Mouse (Mus musculus) layer of hippocampus, adult 9-10 months (tissue): ENCODE measurements around the gene Tmem53.
"Not testable (repeated sequence)": the region's sequence is repeated elsewhere in the genome, so short reads cannot be mapped to it uniquely, and the experiment has no call there.

ENCODE experiments used
- DNase-seq: peaks from one replicate; pipeline ENCODE4 v3.0.0; 2022; ENCODE audit warnings: low spot score

The Tmem53 gene

GRCm38 (mm10) chr4:117252351-117252750 is 600 bp downstream of the Tmem53 start:
- no peak for DNase-seq

DNA sequence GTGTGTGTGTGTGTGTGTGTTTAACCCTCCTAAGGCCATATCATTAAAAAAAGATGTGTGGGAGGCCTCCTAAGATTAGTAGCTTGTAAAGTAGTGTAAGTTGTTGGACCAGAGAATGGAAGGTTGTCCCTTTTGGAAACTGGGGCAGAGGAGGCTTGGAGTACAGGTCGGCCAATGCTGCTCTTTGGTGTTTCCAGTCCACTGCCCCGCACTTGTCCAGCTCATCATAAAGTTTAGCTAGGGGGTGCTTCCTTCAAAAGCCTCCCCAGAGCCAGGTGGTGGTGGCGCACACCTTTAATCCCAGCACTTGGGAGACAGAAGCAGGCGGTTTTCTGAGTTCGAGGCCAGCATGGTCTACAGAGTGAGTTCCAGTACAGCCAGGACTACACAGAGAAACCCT is 1.0 kb downstream of the Tmem53 start:
- no peak for DNase-seq

GRCm38 (mm10) chr4:117253218-117254016 is 1.7 kb downstream of the Tmem53 start:
- no peak for DNase-seq

DNA sequence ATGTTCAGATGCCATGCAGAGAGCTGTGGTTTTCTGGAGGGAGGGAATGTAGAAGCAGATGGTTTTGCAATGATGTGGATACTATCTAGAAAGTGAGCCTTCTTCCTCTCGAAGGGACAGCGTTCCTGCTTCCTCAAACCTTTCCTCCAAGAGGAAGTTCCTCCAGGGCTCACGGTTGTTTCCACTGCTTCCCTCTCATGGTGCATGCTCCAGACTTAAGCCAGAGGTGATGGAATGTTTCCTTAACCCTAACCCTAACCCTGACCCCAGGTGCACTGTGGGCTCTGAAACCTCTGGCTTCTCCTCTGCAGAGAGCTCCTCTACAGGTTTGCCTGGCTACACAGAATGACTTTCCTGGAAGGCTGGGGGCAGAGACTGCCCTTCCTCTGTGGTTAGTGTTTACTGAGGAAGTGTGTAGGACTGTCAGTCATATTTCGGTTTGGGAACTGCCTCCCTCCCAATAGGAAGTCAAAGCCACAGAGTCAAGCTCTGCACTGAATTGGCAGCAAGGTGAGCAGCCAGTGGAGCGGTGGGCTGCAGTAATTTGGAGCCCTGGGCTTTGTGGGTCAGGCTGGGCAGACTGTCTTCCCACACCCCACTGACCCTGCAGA is 2.4 kb downstream of the Tmem53 start:
- DNase-seq: no peak

- DNase-seq: no peak
Observed at GRCm38 (mm10) chr4:117254672-117255071, 2.9 kb downstream of the Tmem53 start.

- not testable (repeated sequence) for DNase-seq
Observed at GRCm38 (mm10) chr4:117259909-117260308, 8.2 kb downstream of the Tmem53 start.

GRCm38 (mm10) chr4:117261222-117261621 is 9.5 kb downstream of the Tmem53 start:
- no peak for DNase-seq

DNA sequence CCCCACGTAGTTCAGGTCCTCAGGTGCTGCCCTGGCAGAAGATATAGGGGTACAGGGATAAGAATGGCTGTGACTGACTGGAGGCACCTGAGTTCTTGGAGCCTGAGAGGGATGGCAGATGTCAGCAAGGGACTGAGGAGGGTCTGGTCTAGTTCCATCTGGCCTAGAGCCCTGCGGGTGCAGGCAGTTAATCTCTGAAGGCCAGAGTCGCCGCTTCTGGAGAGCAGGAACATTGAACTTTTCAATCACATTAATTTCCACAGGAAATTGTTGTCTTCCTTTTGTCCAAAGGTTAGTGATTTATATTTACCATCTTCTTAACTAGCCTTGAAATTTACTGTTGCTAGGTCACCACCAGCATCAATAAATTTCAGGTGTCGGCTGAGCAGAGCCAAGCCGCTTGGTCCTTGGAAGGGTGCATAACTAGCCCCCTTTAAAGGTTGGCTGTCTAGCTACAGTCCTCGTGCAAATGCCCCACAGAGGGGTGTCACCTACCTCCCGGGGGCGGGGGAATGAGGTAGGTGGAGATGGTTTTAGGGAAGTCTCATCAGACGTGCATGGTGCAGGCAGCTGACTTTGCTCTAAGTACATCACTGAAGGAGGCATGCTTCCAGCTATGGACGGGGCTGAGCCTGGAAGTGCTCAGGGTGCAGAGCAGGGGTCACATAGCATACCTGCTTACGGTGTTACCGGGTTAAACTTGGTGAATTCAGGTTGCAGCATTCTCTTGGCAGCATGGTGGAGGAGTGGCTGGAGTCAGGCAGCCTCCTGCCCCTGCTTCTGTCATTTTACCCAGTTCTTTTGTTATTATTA is 10.6 kb downstream of the Tmem53 start:
- DNase-seq: no peak

GRCm38 (mm10) chr4:117262987-117263386 is 11.2 kb downstream of the Tmem53 start:
- DNase-seq: no peak

DNA sequence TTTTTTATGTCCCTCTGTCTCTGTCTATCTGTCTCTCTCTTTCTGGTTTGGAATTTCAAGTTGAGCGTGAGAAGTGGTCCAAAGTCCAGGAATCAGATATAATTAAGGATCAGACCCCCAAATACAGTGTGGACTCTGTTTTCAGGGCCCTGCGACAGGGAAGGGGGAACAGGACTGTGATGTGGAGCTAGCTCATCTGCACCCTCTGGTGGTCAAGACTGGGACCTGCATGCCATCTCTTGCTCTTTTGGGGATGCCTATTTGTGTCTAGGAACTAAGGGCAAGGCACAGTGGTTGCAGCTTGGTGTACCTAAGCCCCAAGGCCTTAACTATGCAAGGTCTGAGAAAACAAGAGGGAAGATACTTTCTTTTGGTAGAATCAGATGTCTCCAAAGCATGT is 15.5 kb downstream of the Tmem53 start:
- peak; percentile 89 for DNase-seq

GRCm38 (mm10) chr4:117267831-117268437 is 16.2 kb downstream of the Tmem53 start:
- DNase-seq: no peak

DNA sequence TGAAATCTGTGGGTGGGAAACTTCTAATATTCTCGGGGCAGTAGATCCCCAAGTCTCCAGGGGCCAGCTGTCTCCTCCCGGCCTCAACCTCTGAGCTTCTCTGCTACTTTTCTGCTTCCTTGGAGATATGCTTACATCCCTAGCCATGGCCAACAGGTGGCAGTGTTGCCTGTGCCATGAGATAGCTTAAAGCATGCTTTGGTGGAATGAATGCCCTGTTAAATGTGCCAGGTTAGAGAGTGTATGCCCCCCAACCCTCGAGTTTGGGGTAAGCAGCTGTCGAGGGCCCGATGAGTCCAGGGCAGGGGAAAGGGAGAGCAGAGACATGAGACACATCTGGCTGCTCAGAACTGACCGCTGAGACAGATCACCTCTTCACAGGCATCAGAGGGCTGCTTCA is 18.5 kb downstream of the Tmem53 start:
- peak; percentile 63 for DNase-seq

- no peak for DNase-seq
Observed at GRCm38 (mm10) chr4:117272459-117272858, 20.7 kb downstream of the Tmem53 start.

- DNase-seq: no peak
Observed at GRCm38 (mm10) chr4:117274720-117275119, 23.0 kb downstream of the Tmem53 start.

DNA sequence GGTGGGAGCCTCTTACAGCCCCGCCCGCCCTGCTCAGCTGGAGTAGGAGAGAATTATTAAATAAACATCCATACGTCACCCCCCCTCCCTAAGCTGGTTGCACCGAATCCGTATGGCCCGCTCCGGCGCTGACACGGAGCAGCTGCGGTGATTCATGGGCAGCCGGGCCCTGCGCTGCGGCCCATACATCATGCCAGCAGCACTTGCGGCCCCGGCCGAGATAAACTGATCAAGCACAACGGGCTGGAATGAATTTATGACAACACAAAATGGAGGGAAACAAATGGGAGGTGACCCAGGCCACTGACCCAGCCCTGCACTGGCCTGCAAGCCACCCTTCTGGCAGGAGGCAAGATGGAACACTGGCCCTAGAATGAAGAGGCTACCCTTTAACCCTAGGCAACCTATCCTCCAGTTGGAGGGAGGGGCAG is 24.5 kb downstream of the Tmem53 start:
- no peak for DNase-seq

- no peak for DNase-seq
Observed at GRCm38 (mm10) chr4:117277021-117277420, 25.3 kb downstream of the Tmem53 start.

DNA sequence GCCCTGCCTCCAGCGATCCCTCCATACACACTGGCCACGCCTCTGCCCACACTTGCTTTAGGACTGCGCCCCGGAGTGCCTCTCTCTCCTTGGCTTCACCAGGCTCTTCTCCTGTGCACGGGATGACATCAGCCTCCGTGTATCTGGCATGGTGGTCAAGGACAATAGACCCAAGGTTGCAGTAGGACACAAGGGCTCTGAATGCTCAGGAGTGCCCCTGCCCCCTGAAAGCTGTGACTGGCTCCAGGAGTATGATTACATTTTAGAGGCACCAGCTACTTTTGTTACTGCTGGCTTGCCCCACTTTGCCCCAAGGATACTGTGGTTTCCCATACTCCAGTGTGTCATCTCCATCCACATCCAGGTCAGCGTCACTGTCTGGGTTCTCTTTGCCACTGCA is 25.9 kb downstream of the Tmem53 start:
- DNase-seq: no peak

DNA sequence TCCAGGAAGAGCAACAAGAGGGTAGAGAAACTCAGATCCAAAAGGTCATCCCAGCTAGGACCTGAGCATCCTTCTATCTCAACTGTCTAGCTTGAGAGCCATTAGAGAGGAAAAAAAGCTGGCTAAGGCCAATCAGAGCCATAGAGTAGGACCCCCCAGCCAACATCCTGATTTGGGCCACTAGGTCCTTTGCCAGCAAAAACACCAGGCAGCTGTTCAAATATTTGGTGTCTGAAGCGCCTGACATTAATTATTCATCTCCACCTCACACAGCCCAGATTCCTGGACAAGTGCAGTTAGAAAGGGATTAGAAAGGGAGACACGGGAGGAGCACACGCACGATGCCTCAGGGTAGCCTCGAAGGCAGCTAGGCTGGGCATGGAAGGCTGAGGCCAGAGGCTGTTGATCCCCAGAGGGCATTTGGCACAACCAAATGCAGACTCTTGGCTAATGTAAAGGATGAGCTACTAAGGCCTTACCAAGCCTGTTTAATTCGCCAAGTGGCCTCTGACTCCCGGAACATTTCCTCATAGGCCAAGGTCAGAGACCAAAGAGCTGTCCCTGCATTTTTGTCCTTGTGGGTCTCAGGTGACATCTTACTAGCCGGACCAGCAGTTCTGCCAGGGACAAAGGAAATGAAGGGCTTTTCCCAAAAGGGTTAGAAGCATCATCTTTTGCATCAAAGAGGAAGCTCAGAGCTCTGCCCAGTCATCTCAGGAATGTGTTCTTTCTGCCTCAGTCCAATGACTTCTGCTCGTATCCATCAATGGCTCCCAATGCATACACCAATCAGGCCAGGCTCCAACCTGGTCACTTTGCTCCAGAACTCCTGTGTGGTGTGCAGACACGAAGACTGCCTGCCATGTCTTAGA is 26.9 kb downstream of the Tmem53 start:
- DNase-seq: no peak

DNA sequence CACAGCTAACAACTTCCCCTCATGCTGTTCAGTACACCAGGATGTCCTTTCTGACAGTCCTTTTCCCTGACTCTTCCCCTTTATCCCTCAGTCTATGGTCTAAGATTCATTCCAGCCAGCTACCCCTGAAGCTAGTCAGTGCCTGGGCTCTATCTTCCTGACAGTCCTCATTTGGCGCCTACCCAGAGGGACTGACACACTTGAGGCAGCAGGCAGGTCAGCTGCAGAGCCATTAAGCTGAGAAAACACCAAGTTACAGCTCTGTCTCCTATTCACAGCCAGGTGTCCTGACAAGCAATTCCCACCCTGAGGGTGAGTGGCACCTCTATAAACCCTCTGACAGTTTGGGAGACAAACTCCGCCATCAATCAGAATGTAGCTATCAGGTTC is 27.5 kb downstream of the Tmem53 start:
- DNase-seq: no peak

- DNase-seq: no peak
Observed at GRCm38 (mm10) chr4:117280397-117280930, 28.7 kb downstream of the Tmem53 start.
